Mouse (Mus musculus) forebrain, embryonic 15.5 days (tissue): ENCODE measurements around the gene Ly6g. TPM values are rescaled to one million over a fixed set of nuclear protein-coding genes. Genes with fewer than 3 reads are reported as not detected.
"Not testable (repeated sequence)": the region's sequence is repeated elsewhere in the genome, so short reads cannot be mapped to it uniquely, and the experiment has no call there.

Source experiments
- ATAC-seq: fragments of 200-750 bp; cut with Nextera tagmentation; replicated peaks from 2 replicates; pipeline ENCODE4 v1.8.0; 2017; ENCODE audit warnings: mild to moderate bottlenecking, moderate TSS enrichment, moderate library complexity
- H3K27ac ChIP-seq: fragments of 300-500 bp; sonication (generic); replicated peaks from 2 replicates; pipeline ENCODE4 v1.5.1; 2015; ENCODE audit warnings: mild to moderate bottlenecking, inconsistent platforms
- H3K27me3 ChIP-seq: fragments of 300-500 bp; sonication (generic); 2 replicates; pipeline ENCODE4 v1.6.1; 2015; ENCODE audit warnings: inconsistent platforms
- H3K36me3 ChIP-seq: fragments of 300-500 bp; sonication (generic); 2 replicates; pipeline ENCODE4 v1.6.1; 2015; ENCODE audit warnings: mild to moderate bottlenecking, inconsistent platforms
- H3K4me1 ChIP-seq: fragments of 300-500 bp; sonication (generic); 2 replicates; pipeline ENCODE4 v1.6.1; 2015; ENCODE audit warnings: inconsistent platforms
- H3K4me2 ChIP-seq: fragments of 300-500 bp; sonication (generic); replicated peaks from 2 replicates; pipeline ENCODE4 v1.6.1; 2015; ENCODE audit warnings: mild to moderate bottlenecking, inconsistent platforms
- H3K4me3 ChIP-seq: fragments of 300-500 bp; sonication (generic); 2 replicates; pipeline ENCODE4 v1.5.1; 2015; ENCODE audit warnings: mild to moderate bottlenecking, inconsistent platforms
- H3K9ac ChIP-seq: fragments of 300-500 bp; sonication (generic); replicated peaks from 2 replicates; pipeline ENCODE4 v1.6.1; 2015; ENCODE audit warnings: mild to moderate bottlenecking, inconsistent platforms
- H3K9me3 ChIP-seq: fragments of 300-500 bp; sonication (generic); 2 replicates; pipeline ENCODE4 v1.6.1; 2016; ENCODE audit warnings: inconsistent platforms
- WGBS: fragments of 180-500 bp; shearing (Covaris S2); methylation state at CpG from one replicate; pipeline ENCODE4 v1.1.7; 2015; ENCODE audit warnings: mixed read lengths; 5-methylcytosine and 5-hydroxymethylcytosine counted together
- polyA plus RNA-seq: library from polyadenylated mRNA; unstranded; fragments of >200 nt; fragmentation: Nextera tagmentation; extraction: Ambion mirVana; gene quantifications from 2 replicates; pipeline ENCODE4 v1.2.1, GENCODE M21; 2015

The Ly6g gene
- polyA plus RNA-seq, 1 experiment from 2014 or later: not detected

DNA sequence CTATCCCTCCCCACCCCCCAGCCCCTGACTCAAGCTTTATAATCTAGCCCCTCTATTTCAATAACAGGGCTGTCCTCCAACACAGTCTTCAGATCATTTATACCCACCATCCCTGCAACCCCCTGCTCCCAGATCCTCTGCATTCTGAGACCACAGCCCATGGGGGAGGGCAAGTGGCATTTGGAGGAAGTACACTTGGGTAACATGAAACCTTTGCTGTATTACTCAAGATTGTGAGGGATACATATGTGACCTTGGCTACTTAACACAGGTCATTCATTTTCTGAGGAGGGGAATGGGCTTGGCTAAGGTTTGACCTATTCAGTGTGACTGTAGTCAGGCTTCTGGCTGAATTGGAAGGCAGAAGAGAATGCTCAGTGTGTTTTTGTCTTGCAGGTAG is 2.0 kb upstream of the Ly6g start:
- H3K27ac ChIP-seq: no peak overlapping the region
- no peak overlapping the region for H3K4me3 ChIP-seq
- H3K4me1 ChIP-seq: no peaks in the 10 kb centered on the region
- no peaks in the 10 kb centered on the region for H3K36me3 ChIP-seq
- H3K9me3 ChIP-seq: no peaks in the 10 kb centered on the region
- H3K4me2 ChIP-seq: no peak overlapping the region
- no peak overlapping the region for H3K9ac ChIP-seq
- no peaks in the 10 kb centered on the region for H3K27me3 ChIP-seq
- ATAC-seq: no peak

DNA sequence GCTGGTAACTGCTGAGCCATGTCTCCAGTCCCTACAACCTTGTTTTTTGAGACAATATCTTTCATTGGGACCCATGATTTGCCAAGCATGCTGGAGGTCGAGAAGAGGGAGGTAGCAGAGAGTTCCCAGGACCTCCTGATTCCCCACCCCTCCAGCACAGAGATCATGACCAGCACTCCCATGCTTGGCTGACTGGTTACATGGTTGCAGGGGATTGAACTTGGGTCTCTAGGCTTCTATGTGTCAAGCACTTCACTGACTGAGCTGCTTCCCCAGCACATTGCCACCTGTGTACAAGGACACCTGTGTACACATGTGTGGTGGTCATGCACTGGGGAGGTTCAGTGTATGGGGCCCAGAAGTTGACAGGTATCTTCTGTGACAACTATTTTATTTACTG is 2.6 kb downstream of the Ly6g start:
- Histone ChIP-seq H3K4me3 (no peak overlapping the region), H3K27me3 (no peaks in the 10 kb centered on the region), H3K9me3 (no peaks in the 10 kb centered on the region), H3K36me3 (no peaks in the 10 kb centered on the region), H3K27ac (no peak overlapping the region), H3K4me2 (no peak overlapping the region), H3K9ac (no peak overlapping the region), H3K4me1 (no peaks in the 10 kb centered on the region)
- no peak for ATAC-seq
- 36% methylated on average over 1 of the region's 1 CpGs for WGBS

GRCm38 (mm10) chr15:75175506-75175905 is 20.5 kb downstream of the Ly6g start:
- Histone ChIP-seq H3K27ac (no peak overlapping the region), H3K36me3 (no peaks in the 10 kb centered on the region), H3K4me2 (no peak overlapping the region), H3K27me3 (no peaks in the 10 kb centered on the region), H3K4me1 (no peaks in the 10 kb centered on the region), H3K9ac (no peak overlapping the region), H3K4me3 (no peak overlapping the region), H3K9me3 (no peaks in the 10 kb centered on the region)
- 73% methylated on average over 1 of the region's 1 CpGs for WGBS
- no peak for ATAC-seq

DNA sequence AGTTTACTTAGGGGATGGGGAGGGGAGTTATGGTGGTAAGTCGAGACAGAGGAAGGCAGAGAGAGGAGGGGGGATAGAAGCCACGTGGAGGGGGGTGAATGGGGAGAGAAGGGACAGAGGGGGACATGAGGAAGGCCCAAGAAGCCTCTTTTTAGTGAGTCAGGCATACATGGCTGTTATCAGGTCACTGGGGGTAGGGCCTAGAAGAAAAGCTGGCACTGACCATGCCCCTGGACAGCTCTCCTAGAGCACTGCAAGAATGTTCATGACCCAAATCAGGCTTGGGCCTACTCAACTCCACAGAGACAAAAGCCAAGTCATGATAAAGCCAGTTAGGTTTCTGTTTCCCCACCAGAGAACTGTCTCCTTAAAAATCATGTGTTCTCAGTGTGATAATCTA is 31.3 kb downstream of the Ly6g start:
- H3K4me1 ChIP-seq: no peaks in the 10 kb centered on the region
- H3K27ac ChIP-seq: no peak overlapping the region
- H3K4me2 ChIP-seq: no peak overlapping the region
- no peak overlapping the region for H3K9ac ChIP-seq
- H3K36me3 ChIP-seq: no peaks in the 10 kb centered on the region
- no peak overlapping the region for H3K4me3 ChIP-seq
- no peaks in the 10 kb centered on the region for H3K9me3 ChIP-seq
- 21% methylated on average over 2 of the region's 2 CpGs for WGBS
- no peaks in the 10 kb centered on the region for H3K27me3 ChIP-seq
- no peak for ATAC-seq

GRCm38 (mm10) chr15:75189116-75189515 is 34.1 kb downstream of the Ly6g start:
- no peak overlapping the region for H3K4me3 ChIP-seq
- no peak overlapping the region for H3K9ac ChIP-seq
- WGBS: 73% methylated on average over 2 of the region's 2 CpGs
- H3K4me2 ChIP-seq: no peak overlapping the region
- H3K9me3 ChIP-seq: no peaks in the 10 kb centered on the region
- H3K36me3 ChIP-seq: no peaks in the 10 kb centered on the region
- no peaks in the 10 kb centered on the region for H3K27me3 ChIP-seq
- no peak for ATAC-seq
- H3K4me1 ChIP-seq: no peaks in the 10 kb centered on the region
- H3K27ac ChIP-seq: no peak overlapping the region

GRCm38 (mm10) chr15:75190560-75190959 is 35.5 kb downstream of the Ly6g start:
- not testable (repeated sequence) for H3K4me2 ChIP-seq, H3K36me3 ChIP-seq, H3K27me3 ChIP-seq, H3K9ac ChIP-seq, H3K4me3 ChIP-seq, H3K27ac ChIP-seq, H3K4me1 ChIP-seq, ATAC-seq, H3K9me3 ChIP-seq
- 42% methylated on average over 2 of the region's 3 CpGs for whole genome bisulfite sequencing

Other genes with a start within 250 kb of the Ly6g start
- gene Ly6i, start 171.8 kb upstream of the Ly6g start, polyA plus RNA-seq: not detected in 2 replicates
- 0.72 and 0.85 TPM in 2 replicates for gene Ly6a, start 157.2 kb upstream of the Ly6g start, polyA plus RNA-seq
- gene Ly6c1, start 106.4 kb upstream of the Ly6g start, polyA plus RNA-seq: 2.9 and 3.8 TPM in 2 replicates
- gene Ly6c2, start 43.3 kb upstream of the Ly6g start, polyA plus RNA-seq: 0.26 TPM in 1 of 2 replicates, not detected in the other
- gene BC025446, start 61.1 kb downstream of the Ly6g start, polyA plus RNA-seq: not detected in 2 replicates
- not detected in 2 replicates for gene Ly6f, start 113.2 kb downstream of the Ly6g start, polyA plus RNA-seq